Mouse (Mus musculus) frontal cortex, adult 2 months (tissue): Measurements from ENCODE around the gene Foxd1. TPM values are rescaled to one million over a fixed set of nuclear protein-coding genes. Genes with fewer than 3 reads are reported as not detected.

Experiments
- DNase-seq, 2 experiments: peaks; one replicate each; pipeline ENCODE4 v3.0.0; 2022; ENCODE audit warnings: low spot score in 1 of 2; ENCODE audit errors: extremely low spot score in 1 of 2
- polyA plus RNA-seq: library from polyadenylated mRNA; depleted of rRNA; stranded (reverse); fragments of >200 nt; gene quantifications from 2 replicates; pipeline ENCODE4 v1.2.3, GENCODE M21; 2012; rRNA removed

Gene Foxd1
- polyA plus RNA-seq, 1 experiment: 1.2 TPM

DNA sequence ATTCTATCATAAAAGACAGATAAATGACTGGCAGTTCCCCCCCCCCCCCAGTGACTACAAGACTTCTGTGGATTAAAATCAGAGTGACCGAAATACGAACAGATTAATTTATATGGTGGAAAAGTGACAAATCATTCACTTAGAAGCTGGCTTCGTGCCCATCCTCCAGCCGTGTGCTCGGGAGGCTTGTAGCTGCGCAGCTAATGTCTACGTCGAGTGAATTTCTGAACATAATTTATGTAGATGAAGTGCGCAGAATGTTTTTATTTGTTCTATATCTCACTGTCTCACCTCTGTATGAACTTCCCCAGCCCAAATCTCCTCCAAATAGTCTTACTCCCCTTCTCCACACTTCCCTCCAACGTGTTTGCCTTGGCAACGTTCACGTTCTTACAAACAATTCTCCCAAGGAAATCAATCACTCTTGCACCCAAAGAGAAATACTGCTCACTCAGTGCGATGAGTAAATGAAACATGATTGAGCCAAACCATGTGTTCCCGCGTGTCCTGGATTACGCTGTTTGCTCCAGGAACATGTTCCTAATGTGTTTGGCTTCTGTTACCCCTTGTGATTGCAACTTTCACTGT is 30.0 kb downstream of the Foxd1 start:
- no peak for DNase-seq

DNA sequence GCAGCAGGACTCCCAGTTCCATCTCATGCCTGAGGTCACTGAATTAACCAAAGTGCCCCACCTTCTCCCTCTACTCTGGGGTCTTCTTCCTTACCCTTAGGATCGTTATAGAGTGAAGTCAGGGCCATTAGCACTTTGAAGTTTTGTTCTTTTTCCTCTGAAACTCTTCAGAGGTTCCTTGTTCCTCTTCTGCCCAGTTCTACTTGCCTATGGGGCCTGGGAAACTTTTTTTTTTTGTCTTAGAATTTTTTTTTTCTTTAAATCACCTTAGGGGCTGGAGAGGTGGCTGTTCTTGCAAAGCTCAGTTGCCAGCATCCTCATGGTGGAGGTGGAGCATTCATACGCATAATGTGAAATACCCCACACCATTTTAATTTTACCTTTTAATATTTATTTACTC is 31.8 kb downstream of the Foxd1 start:
- no peak for DNase-seq

- no peak for DNase-seq
These were observed 35.0 kb downstream of the Foxd1 start for GRCm38 (mm10) chr13:98389092-98389491.

DNA sequence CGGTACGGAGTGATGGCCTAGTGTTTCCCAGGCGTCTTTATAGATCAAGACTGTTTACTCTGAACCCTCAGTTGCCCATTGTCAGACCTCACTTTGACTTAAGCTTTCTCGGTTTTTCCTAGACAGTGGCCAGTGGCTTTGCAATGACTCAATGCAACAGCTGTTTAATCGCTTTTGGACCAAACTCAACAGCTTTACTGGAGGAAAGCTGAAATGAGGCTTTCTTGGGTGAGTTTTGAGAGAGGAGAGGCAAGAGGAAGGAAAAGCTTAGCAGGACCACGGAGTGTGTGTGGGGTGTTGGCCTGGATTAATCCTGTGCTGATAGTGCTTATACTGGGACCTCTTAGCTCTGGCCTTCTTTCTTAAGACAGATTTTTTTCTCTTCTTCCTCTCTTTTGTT is 36.3 kb downstream of the Foxd1 start:
- no peak for DNase-seq

DNA sequence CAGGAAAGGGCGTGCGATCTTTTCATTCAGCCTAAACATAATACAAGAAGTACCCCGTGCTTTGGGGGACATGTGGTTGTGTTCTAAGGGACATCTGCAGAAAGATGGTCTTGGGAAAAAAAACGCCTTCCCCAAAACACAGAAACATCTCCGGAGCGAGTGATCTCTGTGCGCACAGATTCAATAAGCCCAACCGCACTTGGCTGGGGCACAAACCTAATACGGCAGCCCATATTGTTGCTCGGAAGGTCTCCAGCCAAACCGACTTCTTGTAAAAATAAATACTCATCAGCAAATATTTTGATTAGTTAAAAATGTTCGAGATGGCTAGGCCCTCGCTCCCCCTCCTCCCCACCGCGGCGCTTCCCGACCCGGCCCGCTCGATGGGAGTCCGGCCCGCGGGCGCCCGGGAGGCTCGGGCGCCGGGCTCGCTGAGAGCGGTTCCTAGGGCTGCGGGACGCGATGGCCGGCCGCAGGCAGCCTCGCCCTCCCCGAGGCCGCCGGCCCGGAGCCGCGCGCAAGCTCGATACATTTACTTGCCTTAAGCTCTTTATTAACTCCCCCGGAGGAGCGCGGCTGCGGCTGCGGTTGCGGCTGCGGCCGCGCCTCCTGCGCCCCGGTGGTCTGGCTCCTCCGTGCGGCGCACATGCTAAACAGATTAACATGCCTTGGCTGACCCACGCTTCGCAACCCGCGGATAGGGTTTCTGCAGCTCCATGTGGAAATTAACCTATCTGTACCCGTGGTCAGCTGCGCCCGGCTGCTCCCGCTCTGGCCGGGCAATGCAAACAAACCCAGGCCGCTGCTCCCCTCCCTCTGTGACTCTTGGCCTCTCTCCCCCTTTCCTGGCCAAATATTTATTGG is 37.0 kb downstream of the Foxd1 start:
- no peak for DNase-seq

DNA sequence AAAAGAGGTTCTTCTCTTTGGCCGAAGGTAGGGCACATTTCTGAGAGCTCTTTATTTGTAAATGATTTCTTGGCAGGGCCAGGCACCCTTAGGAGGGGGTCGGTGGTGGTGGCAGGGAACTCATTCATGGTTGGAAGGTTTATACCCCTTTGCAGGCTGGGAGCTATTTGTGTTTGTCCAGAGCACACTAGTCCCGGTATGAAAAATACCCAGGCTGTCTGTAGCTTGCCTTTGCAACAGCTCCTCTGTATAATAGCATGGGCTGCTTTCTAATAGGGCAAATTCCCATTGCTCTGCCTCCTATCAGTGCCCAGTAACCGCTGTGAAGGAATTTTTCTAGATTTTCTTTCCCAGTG is 37.6 kb downstream of the Foxd1 start:
- DNase-seq: no peak

DNA sequence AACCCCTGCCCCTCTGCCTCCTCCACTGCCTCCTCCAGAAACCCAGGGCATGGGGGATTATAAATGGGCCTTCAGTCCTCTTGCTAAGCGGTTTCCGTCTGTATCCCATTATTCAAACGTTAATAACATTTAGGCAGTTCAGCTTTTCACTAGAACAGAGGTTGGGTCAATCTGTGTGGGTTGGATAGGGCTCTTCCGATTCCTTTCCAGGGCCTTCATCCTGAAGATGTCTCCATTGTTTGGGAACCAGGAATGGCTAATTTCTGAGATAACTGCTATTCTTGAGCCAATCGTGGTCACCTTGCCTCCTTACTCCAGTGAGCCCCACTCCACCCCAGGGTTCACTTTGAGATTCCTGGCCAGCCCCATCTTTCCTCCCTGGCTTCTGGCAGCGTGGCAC is 38.0 kb downstream of the Foxd1 start:
- DNase-seq: no peak

DNA sequence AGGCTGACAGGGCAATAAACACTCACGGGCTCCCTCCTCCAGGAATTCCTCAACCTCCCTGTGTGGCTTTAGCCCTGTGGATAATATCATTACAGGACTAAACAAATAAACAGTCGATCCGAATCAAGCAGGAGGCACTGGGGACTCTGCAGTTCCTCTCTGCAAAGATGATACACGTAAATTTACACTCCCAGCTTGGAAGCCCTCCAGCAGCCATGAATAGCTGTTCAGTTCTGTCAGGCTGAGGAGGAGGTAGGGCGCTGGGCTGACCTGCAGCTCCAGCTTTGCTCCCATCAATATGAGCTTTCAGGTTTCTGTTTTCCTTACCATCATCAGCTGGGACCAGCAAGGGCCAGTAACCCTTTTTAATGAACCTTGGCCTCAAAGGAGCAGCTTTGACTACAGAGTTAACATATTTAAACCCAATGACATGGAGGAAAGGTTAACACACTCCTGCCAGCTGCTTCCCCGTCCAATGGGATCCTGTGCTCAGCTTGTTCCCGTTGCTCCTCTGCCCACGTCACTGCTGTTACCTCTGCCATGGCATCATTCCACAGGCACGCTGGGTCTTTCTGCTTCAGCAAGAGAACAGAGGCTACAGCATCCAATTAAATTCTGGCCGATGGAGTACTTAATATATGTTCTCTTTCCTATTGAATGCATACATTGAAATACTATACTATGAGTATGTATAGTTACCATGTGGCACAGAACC is 39.5 kb downstream of the Foxd1 start:
- DNase-seq: peak in 1 of 2 experiments; percentile 10

Other genes starting within 250 kb of the Foxd1 start
- 10.6 and 27.2 TPM in 2 replicates for gene Arhgef28, start 147.8 kb upstream of the Foxd1 start, polyA plus RNA-seq
- 21.1 and 22.4 TPM in 2 replicates for gene Utp15, start 91.2 kb upstream of the Foxd1 start, polyA plus RNA-seq
- 55.8 and 61.4 TPM in 2 replicates for gene Ankra2, start 91.2 kb upstream of the Foxd1 start, polyA plus RNA-seq
- not detected in 2 replicates for gene Gm21976, start 74.4 kb upstream of the Foxd1 start, polyA plus RNA-seq
- 302 and 345 TPM in 2 replicates for gene Btf3, start 37.2 kb upstream of the Foxd1 start, polyA plus RNA-seq
- 0.27 and 0.42 TPM in 2 replicates for gene Gm10320, start 137.8 kb downstream of the Foxd1 start, polyA plus RNA-seq